Mouse (Mus musculus) Muller cell, postnatal 12 days (primary cell): ENCODE results near the gene Zfp526.

ENCODE experiments used
- DNase-seq: peaks from one replicate; pipeline ENCODE4 v3.0.0-alpha.2; 2015; ENCODE audit errors: inconsistent ontology term

The Zfp526 gene

DNA sequence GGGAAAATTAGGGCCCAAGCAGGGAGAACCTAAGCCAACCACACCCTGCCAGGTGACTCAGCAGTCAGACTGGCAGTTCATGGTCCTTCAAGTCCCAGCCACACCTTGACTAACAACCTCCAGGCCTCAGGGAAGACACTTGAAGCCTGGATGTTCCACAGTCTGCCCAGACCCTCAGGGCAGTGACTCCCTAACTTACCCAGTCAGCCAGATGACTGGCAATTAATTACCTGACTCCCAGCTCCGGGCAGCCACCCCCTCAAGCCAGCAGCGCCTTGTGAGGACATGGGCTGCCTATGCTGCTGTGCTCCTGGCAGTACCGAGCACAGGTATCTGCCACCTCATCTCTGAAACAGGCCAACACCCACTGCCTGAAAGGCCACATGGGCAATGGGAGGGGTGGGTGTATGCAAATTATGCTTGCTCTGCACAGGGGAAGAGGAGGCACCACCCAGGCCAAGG is 12.0 kb upstream of the Zfp526 start:
- no peak for DNase-seq

DNA sequence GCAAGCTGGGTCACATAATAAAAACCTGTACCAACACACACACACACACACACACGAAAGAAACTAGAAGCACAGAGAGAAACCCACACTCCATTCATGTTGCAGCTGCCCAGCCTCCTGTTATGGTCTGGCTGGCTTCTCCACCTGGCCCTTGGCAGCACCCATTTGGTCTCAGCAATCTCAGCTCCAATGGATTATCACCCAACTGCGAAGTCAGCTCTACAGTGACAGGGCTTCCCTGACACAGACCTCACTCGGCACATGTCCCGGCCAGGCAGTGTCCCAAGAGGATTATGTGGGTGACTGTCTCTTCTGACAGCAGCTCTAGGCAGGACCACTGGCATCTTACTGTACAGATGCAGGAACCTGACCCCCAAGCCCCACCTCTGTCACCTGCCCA is 10.7 kb upstream of the Zfp526 start:
- no peak for DNase-seq

DNA sequence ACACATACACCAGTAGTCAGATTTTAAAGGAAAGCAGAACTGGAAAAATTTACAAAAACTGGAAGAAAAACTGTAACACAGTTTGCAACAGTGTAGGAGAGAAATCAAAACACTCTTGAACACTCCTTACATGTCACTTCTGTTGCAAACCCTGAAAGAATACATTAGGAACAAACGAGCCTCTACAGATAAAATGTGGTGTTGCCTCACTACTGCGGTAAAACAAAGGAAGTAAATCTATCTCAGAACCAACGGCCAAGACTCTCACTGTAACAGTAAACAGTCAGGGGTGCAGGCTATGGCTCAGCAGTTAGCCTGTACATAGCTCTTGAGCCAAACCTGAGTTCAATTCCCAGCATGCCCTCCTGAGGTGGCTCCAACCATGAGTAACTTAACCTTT is 8.1 kb upstream of the Zfp526 start:
- no peak for DNase-seq

DNA sequence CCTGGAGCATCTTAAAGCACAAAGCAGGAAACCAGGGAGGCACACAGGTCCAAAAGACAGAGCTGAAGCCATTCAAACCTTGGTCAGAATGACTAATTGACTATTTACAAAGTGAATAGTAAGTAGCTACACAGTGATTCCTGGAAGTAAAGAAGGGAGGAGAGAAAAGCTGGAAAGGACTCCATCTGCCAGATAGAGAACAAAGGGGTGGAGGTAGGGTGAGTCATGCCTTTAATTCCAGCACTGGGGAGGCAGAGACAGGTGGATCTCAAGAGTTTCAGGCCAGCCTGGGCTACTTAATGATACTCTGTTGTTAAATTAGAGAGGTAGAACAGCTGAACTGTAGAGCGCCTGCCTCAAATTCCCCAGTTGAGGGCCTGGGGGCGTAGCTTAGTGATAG is 7.1 kb upstream of the Zfp526 start:
- no peak for DNase-seq

DNA sequence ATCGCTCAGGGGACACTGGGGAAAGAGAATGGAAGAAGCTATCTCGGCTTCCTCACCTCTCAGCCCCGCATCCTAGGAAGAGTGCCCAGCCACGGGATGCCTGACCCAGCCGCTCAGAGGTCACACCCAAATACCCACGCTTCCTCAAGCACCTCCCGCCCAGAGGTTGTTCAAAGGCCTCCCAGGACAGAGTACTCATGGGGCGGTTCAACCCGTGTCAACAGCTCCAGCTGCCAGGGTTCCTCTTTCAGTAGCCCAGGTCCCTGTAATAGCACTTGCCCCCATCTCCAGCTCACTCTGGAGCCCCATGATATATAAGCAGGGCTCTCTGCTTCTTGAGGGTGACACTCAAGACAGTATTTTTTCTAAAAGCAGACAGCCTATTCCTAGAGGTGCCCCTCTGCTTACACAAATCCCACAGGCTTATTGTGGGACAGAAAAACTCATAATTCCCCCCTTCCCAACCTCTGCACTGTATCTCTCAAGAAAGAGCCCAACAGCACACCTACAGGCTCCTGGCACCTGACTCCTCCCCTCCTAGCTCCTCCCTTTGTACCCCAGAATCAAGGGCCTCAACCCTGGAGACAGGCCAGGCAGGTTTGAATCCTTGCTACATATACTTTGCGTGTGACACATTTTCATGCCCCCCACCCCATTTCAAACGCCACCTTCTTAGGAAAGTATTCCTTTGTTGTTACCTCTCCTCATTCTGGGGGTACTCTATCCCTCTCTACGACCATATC is 3.4 kb upstream of the Zfp526 start:
- no peak for DNase-seq

DNA sequence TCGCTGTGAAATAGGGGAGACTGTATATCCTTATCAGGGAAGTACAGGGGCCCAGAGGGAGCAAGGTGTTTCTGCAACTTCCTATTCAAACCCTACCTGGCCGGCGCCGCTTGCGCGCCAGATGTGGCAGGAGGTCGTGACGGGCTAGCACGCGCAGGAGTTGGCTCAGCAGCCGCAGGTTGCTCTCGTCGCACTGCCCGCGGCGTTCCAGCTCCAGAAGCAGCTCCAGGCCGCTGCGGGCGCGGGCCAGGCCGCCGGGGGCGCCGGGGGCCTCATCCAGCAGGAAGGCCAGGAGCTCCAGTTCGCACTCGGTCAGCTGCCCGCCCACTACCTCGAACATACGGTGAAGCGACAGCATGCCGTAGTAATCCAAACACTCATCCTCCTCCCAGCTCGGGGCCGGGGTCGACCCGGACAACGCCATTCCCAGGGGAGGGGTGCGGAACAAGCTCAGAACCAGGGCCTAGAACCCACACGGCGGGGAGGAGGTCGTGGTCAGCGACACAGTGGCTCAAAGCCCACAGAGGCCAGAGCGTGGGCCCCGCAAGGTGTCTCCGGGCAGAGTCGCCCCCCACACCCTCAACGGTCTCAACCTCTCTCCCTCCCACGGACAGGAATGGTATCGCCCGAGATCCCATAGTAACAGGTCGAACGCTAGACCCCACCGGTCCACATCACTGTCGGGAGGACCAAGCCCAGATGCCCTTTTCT is 2.4 kb upstream of the Zfp526 start:
- peak; percentile 82 for DNase-seq

DNA sequence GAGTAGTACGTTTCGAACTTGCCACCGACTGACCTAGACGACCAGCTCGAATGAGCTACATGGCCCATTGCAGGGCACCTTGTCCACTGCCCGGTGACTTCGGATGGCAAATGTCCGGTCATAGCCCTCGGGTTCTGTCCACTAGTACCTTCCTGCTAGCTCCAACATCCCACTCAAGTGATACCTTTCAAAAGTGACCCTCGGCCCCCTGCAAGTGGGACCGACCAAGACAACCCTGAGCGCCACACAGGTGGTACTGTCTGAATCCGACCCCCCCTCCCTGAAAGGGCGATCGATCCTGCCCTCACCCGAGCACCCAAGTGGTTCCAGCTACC is 1.8 kb upstream of the Zfp526 start:
- no peak for DNase-seq

DNA sequence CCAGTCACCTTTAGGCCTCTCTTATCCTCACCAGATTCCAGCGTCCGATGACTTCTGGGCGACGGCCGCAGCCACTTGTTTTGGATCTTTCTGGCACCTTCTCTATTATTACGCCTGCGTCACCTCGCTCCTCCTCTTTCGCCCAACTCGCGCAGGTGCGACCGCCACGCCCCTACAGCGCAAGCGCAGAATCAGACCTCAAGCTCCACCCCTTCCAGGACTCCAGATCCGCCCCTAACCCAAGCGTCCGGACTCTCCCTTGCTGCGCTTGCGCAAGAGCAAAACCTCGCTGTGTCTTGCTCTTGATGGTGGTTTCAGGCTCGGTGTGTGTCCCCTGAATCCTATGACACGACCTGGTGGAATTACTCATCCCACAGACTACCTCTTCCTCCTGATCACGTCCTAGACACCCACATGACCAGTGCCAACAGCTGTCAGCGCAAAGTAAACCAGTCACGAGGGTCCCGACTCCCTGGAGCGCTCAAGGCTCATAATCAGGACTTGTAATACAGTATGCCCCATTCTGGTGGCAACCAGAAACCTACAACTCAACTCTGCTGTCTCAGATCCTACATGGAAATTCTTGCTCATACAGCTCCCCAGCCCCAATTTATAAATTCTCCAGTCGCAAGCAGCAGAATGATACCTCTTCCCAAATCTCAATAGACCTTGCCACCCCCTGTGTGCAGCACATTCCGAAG is 1.3 kb upstream of the Zfp526 start:
- DNase-seq, result peak; percentile 95

DNA sequence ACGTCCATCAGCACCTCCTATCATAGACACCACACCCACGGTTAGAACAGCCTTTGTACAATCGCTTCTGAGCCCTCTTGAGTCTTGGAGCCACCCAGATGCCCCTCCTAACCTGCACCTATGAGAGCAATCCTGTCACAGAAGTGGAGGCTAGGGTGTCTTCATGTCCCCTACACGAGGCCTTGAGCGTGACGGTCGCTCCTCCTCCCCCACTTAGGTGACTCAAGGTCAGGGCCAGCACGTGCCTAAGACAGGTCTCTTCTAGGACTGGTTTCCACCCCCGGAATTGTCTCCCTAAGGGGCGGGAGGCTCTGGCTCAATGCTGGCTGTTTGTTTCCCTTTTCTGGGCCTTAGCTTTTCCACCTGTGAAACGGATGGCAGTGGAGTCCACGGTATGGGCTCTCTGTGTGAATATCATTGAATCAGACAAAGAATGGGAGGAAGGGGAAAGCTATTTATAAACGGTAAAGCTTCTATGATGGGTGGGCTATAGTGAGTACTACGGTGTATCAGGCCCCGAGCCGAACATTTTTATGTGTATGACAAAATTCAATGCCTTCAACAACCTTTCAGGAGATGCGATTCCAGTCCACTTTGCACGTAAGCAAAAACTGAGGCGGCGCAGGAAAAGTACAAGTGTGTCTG is 646 bp upstream of the Zfp526 start, which contains the start of gene Dedd2:
Gene Dedd2 (minus strand): TSS at position 159 of the 645 bp plus-strand sequence.
- DNase-seq, result peak; percentile 52

DNA sequence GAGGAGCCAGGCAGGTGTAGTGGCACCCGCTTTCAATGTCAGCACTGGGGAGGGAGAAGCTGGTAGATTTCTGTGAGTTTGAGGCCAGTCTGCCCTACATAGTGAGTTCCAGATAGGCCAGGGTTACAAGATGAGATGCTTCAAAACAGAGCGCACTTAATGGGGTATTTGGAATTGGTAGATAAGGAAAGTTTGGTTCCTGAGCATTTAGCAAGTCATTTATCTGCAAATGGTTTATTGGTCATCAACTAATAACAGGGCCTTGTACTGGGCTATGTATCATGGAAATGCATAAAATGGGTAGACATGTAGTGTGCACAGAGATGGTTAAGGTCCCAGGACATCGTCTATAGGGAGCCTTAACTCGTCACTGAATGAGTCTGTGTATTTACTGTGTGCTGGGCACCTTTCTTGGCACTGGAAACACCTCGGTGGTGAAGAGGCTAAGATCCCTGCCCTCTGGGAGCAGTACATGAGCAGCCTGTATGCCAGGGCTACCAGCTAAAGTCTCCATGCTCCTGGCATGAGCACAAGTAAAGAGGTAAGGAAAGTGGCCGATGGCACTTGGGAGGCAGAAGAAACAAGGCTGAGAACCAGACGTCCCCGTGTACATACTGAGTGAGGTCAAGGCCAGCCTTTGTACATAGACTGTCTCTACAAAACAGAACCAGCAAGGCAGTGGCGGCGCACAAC is 1.2 kb downstream of the Zfp526 start:
- no peak for DNase-seq

DNA sequence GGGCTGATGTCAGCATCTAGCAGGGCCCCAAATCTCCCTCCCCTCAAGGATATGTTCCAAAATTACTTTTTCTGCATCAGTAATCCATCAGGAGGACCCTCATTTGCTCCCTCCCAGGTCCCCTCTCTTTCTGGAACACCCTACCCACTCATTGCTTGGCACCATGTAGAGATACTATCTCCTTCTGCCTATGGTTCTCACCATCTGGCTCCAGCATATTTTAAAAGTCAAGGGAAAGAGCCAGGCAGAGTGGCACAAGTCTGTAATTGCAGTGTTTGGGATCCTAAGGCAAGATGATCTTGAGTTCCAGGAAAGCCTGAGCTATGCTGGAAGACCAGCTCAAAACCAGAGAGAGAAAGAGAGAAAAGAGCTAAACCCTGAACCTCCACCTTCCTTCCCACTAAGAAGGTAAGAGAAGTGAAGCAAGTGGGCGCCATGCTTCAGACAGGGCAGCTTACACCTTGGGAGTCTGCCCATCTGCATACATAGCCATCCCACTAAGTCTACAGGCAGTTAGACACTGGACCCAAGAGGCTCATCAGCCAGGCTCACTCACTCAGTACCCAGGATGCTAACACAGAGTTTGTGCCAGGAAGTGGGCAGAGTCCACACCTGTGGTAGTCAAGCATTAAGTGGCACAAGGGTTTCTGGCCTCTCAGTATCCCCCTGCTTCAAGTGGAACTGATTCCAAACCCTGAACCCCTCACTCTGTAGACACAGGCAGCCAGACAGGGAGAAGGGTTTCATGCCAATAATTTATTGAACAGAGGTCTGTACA is 6.5 kb downstream of the Zfp526 start:
- no peak for DNase-seq

DNA sequence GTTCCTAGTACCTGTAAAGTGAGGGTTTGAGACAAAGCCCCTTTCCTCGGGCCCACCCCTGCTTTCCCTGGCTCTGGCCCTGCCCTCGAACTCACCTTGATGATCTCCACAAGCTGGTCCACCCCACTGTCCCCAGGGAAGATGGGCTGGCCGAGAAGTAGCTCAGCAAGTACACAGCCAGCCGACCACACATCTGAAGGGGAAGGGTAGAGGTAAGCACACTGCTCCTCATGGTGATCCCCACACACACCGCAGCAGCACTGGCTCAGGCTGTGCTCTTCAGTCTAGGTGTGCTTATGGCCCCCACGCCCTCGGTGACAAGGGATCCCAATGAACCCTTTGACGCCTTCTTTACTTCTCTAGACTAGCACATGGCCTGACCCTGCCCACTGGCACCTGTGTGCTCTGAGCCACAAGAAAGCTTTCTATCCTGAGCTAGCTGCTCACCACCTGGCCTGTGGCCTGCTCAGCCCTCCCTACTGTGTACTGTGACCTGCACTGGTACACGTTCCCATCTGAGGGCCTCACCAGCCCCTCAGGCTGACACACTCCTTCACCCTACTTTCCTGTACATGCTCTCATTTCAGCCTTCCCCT is 9.6 kb downstream of the Zfp526 start:
- no peak for DNase-seq

DNA sequence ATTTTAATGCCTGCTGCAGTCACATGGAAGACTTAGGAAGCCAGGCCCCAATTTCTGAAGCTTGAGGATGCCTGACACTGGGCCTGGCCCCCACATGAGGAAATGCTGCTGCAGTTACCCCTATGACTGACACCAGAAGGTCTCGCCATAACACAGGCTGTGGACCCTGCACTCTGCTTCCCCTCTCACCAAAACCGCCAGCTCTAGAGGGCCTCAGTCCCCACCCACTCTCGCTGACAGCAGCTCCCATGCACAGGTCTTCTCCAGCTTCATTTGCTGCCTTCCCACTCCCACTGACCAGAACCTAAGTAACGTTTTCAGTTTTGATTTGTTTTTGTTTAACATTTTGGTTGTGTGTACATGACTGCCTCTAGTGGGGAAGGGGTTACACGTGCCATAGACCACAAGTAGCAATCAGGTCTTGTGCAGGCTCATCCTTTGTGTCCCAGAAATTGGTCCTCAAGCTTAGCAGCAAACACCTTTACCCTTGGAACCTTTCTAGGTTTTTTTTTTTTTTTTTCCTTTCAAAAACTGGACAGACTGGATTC is 10.9 kb downstream of the Zfp526 start:
- no peak for DNase-seq

DNA sequence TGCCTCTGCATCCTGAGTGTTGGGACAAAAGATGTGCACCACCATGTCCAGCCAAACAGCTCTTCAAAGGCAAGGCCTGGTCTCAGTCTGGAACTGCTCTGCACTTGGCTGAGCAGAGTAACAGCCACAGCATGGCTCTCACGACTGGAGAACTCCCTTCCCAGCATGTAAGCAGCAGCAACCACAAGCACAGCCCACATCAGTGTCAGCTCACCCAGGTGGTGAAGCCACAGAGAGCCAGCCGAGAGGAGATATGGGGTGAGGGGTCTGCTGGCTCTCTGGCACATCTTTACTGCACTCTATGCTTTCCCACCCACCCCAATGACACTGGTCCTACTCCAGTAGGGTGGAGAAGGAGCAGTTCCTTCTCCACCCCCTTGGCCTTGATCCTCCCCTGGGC is 11.8 kb downstream of the Zfp526 start:
- DNase-seq, result no peak

DNA sequence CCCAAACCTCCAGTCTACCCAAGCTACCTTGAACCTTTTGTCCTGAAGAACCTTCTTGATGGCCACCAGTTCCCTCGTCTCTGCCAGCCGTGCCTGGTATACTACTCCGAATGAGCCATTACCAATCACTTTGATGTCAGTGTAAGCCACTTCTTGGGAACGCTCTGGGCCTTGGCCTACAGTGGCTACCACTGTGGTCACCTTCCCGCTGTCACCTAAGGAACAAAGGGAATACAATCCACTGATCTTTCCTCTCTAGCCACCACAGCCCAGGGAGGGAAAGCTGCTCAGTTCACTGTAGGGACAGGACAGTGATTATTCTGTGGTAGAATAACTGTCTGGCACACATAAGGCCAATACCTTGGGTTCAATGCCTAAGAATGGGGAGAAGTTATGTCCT is 14.3 kb downstream of the Zfp526 start:
- DNase-seq, result no peak

DNA sequence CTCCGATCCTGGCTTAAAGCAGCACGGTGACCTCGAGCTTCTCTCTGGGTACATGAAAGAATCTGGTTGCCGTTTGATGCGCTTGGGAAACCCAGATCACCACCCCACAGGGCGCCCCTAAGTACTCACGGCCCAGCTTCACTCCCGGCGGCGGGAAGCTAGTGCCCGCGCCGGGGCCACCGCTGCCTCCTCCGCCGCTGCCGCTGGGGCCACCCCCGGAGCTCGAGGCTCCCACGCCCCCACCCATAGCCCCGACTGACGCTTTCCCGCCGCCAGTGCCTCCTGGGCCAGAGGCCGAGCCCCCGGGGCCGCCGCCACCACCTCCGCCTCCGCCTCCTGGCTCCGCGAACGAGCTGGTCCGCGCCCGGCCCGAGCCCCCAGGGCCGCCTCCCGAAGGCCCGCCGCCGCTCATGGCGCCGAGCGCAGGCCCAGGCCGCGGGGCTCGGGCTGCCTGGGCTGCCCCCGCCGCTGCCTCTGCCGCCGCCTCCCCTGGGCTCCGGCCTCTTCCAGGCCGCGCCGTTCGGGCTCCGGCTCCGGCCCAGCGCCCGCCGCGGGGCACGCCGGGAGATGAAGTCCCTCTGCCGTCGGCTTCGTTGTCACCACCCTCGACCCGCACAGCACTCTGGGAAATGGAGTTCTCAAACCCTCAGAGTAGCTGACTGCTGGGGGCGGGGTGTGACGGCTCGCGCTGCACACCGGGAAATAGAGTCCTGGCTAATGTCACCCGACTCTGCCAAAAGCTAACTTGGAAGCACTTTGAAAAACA is 16.2 kb downstream of the Zfp526 start, which contains the start of gene Gsk3a:
Gene Gsk3a (minus strand): TSS at position 603 of the 766 bp plus-strand sequence.
- DNase-seq, result peak; percentile 97

DNA sequence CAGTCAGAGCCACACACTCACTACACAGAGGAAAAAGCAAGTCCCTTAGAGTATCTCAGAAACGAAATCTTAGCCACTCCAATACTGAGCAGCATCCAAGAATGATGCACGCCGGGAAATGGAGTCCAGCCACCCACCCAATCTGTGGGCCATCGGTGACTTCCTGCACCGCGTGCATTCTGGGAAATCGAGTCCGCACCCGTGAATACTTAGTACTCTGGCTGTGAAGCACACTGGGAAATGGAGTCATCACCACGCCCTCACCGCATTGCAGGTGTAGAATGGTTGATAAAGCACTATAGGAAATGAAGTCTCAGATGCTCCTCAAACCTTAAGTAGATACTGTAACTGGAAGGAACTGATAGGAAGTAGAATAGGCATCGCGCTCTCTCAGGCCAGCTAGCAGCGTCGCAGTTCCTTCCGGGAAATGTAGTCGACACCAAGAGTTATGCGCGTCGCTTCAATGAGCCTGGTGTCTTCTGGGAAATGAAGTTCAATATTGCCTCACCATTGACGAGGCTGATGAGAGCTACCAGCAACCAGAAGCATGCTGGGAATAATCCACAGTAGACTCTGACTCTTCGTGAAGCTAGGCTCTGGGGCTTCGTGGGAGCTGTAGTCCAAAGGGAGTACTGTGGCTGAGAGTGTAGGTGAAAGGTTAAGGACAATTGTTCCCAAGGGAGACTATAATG is 16.9 kb downstream of the Zfp526 start:
- peak; percentile 95 for DNase-seq

DNA sequence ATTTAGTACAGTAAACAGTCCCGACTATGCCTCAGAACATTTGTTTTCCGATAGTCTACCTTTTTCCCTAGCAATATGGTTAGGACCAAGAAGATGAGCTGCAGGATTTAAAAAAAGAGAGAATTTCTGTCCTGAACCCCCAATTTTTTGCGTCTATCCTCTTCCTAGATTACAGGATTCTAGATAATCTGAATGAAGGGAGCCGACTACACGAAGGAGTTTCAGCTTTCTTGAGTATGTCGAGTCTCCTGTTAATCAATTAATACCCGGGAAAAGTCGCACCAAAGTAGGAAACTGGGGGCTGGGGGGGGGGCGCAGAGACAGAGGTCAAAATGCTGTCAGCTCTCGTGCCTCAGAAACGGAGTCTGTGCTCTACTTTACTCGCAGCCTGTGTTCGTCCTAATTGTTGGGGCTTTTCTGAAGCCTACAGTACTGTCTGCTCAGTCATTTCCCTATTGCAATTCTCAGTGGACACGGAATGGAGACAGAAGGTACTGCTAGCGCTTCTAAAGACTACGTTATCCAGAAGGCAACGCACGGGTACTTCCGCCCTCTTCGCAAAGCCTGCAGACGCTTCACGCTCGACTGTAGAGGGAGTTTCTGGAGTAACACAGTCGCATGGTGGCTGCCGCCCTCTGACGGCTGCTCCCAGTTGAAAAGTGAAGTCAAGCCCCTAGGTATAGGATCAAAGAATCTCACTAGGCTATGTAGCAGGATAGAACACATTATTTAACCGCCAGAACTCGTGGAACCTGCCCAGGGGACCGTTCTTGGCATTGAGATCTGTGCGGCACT is 17.8 kb downstream of the Zfp526 start:
- peak; percentile 85 for DNase-seq
